Mouse (Mus musculus): ENCODE data around the gene Osbpl11. TPM values are rescaled to one million over a fixed set of nuclear protein-coding genes. Genes with fewer than 3 reads are reported as not detected.

The Osbpl11 gene
- polyA plus RNA-seq, 1 experiment from 2014 or later, result 30.6 TPM

GRCm38 (mm10) chr16:33289981-33290380 is 105.1 kb downstream of the Osbpl11 start:
- no peaks in the 10 kb centered on the region for H3K4me1 ChIP-seq
- no peak overlapping the region for H3K27ac ChIP-seq
- peaks cover 7% of the 10 kb centered on the region for H3K9me3 ChIP-seq
- H3K27me3 ChIP-seq (replicated peaks), result no peaks in the 10 kb centered on the region
- no peak overlapping the region for H3K4me2 ChIP-seq (replicated peaks)
- 97% methylated on average over 7 of the region's 7 CpGs for WGBS
- ATAC-seq (ENCODE audit: low FRiP score, low read depth), result no peak
- H3K9ac ChIP-seq, result no peak overlapping the region
- peaks cover 81% of the 10 kb centered on the region for H3K36me3 ChIP-seq
- no peak overlapping the region for H3K4me3 ChIP-seq

- Histone ChIP-seq H3K9me3 (peaks cover 7% of the 10 kb centered on the region), H3K4me1 (no peaks in the 10 kb centered on the region), H3K4me2 (replicated peaks) (no peak overlapping the region), H3K4me3 (no peak overlapping the region), H3K36me3 (peaks cover 84% of the 10 kb centered on the region), H3K9ac (no peak overlapping the region), H3K27ac (no peak overlapping the region), H3K27me3 (replicated peaks) (no peaks in the 10 kb centered on the region)
- 98% methylated on average over 7 of the region's 7 CpGs for WGBS
- ATAC-seq (ENCODE audit: low FRiP score, low read depth), result no peak
These were observed 107.4 kb downstream of the Osbpl11 start for GRCm38 (mm10) chr16:33292241-33292640.

Other genes with a start within 250 kb of the Osbpl11 start
- gene Iqcg, start 128.9 kb upstream of the Osbpl11 start, polyA plus RNA-seq (2016; fragmentation: Nextera tagmentation; extraction: Ambion mirVana), result 3.9 and 4.5 TPM in 2 replicates
- 643 and 651 TPM in 2 replicates for gene Rpl35a, start 128.6 kb upstream of the Osbpl11 start, polyA plus RNA-seq (2016; fragmentation: Nextera tagmentation; extraction: Ambion mirVana)
- gene Lmln, start 122.5 kb upstream of the Osbpl11 start, polyA plus RNA-seq (2016; fragmentation: Nextera tagmentation; extraction: Ambion mirVana), result 2.9 and 4.6 TPM in 2 replicates
- gene Snx4, start 66.4 kb downstream of the Osbpl11 start, polyA plus RNA-seq (2016; fragmentation: Nextera tagmentation; extraction: Ambion mirVana), result 70.6 and 81.4 TPM in 2 replicates
- gene Zfp148, start 195.8 kb downstream of the Osbpl11 start, polyA plus RNA-seq (2016; fragmentation: Nextera tagmentation; extraction: Ambion mirVana), result 50.1 and 50.7 TPM in 2 replicates